9 mouse cellular contexts compared by ENCODE assay signal in genomic region chr1:63367697-63368376, GRCm38 (mm10).
A peak's percentile ranks its signal among the peaks of the same experiment; 100 is the strongest.
DNase-seq lines count a peak whose midpoint lies in the region; ATAC-seq lines count a peak whose summit lies in the region.
"Had no signal": no experiment of that assay in that cellular context is flagged by ENCODE, and none has a peak within 500 bp of the region (broad histone marks: within the 10 kb centered on the region; RNA-seq: fewer than 3 reads in every experiment).

No protein-coding gene starts in this region.

- no peak overlapping the region for H3K4me3 ChIP-seq in hindbrain, embryonic 15.5 days
- H3K4me3 ChIP-seq in midbrain, embryonic 11.5 days (ENCODE audit: low read depth, low read length) = no peak overlapping the region
- no peak overlapping the region for H3K4me3 ChIP-seq in liver, embryonic 12.5 days

- H3K36me3 ChIP-seq in hindbrain, embryonic 15.5 days = no peaks in the 10 kb centered on the region
- no peaks in the 10 kb centered on the region for H3K36me3 ChIP-seq in midbrain, embryonic 11.5 days (ENCODE audit: control insufficient read depth, insufficient read depth, low read length)
- H3K36me3 ChIP-seq in liver, embryonic 12.5 days = no peaks in the 10 kb centered on the region

- peak; percentile 95 for ATAC-seq in hindbrain, embryonic 15.5 days (ENCODE audit: low FRiP score, low read depth)
- 0 out of 2 replicates have a peak, but pooled peaks have one; percentile 40 for ATAC-seq in midbrain, embryonic 11.5 days (ENCODE audit: low FRiP score)
- ATAC-seq in liver, embryonic 12.5 days = no peak

- no peaks in the 10 kb centered on the region for H3K9me3 ChIP-seq in hindbrain, embryonic 15.5 days
- H3K9me3 ChIP-seq in midbrain, embryonic 11.5 days (ENCODE audit: control insufficient read depth, low read length) = no peaks in the 10 kb centered on the region
- no peaks in the 10 kb centered on the region for H3K9me3 ChIP-seq in liver, embryonic 12.5 days (replicated peaks)

- no peak overlapping the region for H3K9ac ChIP-seq in hindbrain, embryonic 15.5 days
- no peak overlapping the region for H3K9ac ChIP-seq in midbrain, embryonic 11.5 days (ENCODE audit: low read length)
- H3K9ac ChIP-seq in liver, embryonic 12.5 days = no peak overlapping the region

- peak; percentile 28 for DNase-seq in layer of hippocampus, adult 11-12 months (ENCODE audit: low spot score)
- no peak for DNase-seq in layer of hippocampus, adult 9-10 months (ENCODE audit: low spot score)
- DNase-seq in midbrain, embryonic 11.5 days (ENCODE audit: low spot score, missing footprints) = peak; percentile 84
- peak; percentile 67 for DNase-seq in telencephalon, adult 2 months (ENCODE audit: low read depth, low spot score)
- no peak for DNase-seq in heart, adult 18-20 months
- no peak for DNase-seq in gastrocnemius, postnatal 10 days

- H3K27ac ChIP-seq in hindbrain, embryonic 15.5 days (replicated peaks) = peak overlapping the region; percentile 79
- H3K27ac ChIP-seq in midbrain, embryonic 11.5 days (ENCODE audit: low read depth, low read length) = no peak overlapping the region
- no peak overlapping the region for H3K27ac ChIP-seq in liver, embryonic 12.5 days
- H3K27ac ChIP-seq: macrophage had no signal

- H3K4me1 ChIP-seq in hindbrain, embryonic 15.5 days (replicated peaks) = peaks cover 16% of the 10 kb centered on the region
- H3K4me1 ChIP-seq in midbrain, embryonic 11.5 days (ENCODE audit: control insufficient read depth, insufficient read depth, low read length) = peaks cover 5% of the 10 kb centered on the region; the same call in 1 of the 2 replicates
- H3K4me1 ChIP-seq in liver, embryonic 12.5 days = no peaks in the 10 kb centered on the region

- WGBS in hindbrain, embryonic 15.5 days = 15% methylated on average over 5 of the region's 5 CpGs
- 50% methylated on average over 5 of the region's 5 CpGs for WGBS in midbrain, embryonic 11.5 days
- 66% methylated on average over 5 of the region's 5 CpGs for WGBS in liver, embryonic 12.5 days (ENCODE audit: insufficient replicate concordance)

- H3K27me3 ChIP-seq in hindbrain, embryonic 15.5 days = no peaks in the 10 kb centered on the region
- no peaks in the 10 kb centered on the region for H3K27me3 ChIP-seq in midbrain, embryonic 11.5 days (ENCODE audit: control insufficient read depth, insufficient read depth, low read length)
- no peaks in the 10 kb centered on the region for H3K27me3 ChIP-seq in liver, embryonic 12.5 days (replicated peaks)

- H3K4me2 ChIP-seq in hindbrain, embryonic 15.5 days = peak overlapping the region; percentile 8; the same call in 1 of the 2 replicates
- H3K4me2 ChIP-seq in midbrain, embryonic 11.5 days = no peak overlapping the region; the same call in 1 of the 2 replicates
- H3K4me2 ChIP-seq in liver, embryonic 12.5 days = no peak overlapping the region

Comparison
In these comparisons a context has a peak if more than half of its experiments do, and no peak if none do; other contexts are left out.
1. DNase-seq: peak in layer of hippocampus, adult 11-12 months (single experiment), midbrain, embryonic 11.5 days (single experiment) and telencephalon, adult 2 months (single experiment); none in layer of hippocampus, adult 9-10 months (single experiment), heart, adult 18-20 months (0 of 2) and gastrocnemius, postnatal 10 days (single experiment).